Mouse (Mus musculus) heart, postnatal 0 days (tissue): ENCODE results near the gene Shpk. TPM values are rescaled to one million over a fixed set of nuclear protein-coding genes. Genes with fewer than 3 reads are reported as not detected.

Experiments
- ATAC-seq: fragments of 200-750 bp; cut with Nextera tagmentation; 2 replicates; pipeline ENCODE4 v1.8.0; 2017; ENCODE audit warnings: low read depth, moderate number of reproducible peaks, moderate library complexity; ENCODE audit not compliant: insufficient read depth
- DNase-seq: peaks from one replicate; pipeline ENCODE4 v3.0.0-alpha.2; 2016; ENCODE audit warnings: low spot score
- H3K27ac ChIP-seq: fragments of 300-500 bp; sonication (generic); 2 replicates; pipeline ENCODE4 v1.5.1; 2014; ENCODE audit warnings: low read depth, mild to moderate bottlenecking
- H3K27me3 ChIP-seq: fragments of 300-500 bp; sonication (generic); 2 replicates; pipeline ENCODE4 v1.6.1; 2014; ENCODE audit warnings: low read length, mixed read lengths; ENCODE audit not compliant: control insufficient read depth, insufficient read depth
- H3K36me3 ChIP-seq: fragments of 300-500 bp; sonication (generic); replicated peaks from 2 replicates; pipeline ENCODE4 v1.6.1; 2014; ENCODE audit warnings: low read length, mixed read lengths; ENCODE audit not compliant: control insufficient read depth, insufficient read depth
- H3K4me1 ChIP-seq: fragments of 300-500 bp; sonication (generic); 2 replicates; pipeline ENCODE4 v1.6.1; 2014; ENCODE audit warnings: antibody characterized with exemption; ENCODE audit not compliant: control insufficient read depth, insufficient read depth
- H3K4me2 ChIP-seq: fragments of 300-500 bp; sonication (generic); 2 replicates; pipeline ENCODE4 v1.6.1; 2014; ENCODE audit warnings: low read depth, mild to moderate bottlenecking, low read length, moderate library complexity
- H3K4me3 ChIP-seq: fragments of 300-500 bp; sonication (generic); 2 replicates; pipeline ENCODE4 v1.5.1; 2014; ENCODE audit warnings: low read depth, low read length
- H3K9ac ChIP-seq: fragments of 300-500 bp; sonication (generic); replicated peaks from 2 replicates; pipeline ENCODE4 v1.6.1; 2014; ENCODE audit warnings: low read depth, low read length, mixed read lengths
- H3K9me3 ChIP-seq: fragments of 300-500 bp; sonication (generic); replicated peaks from 2 replicates; pipeline ENCODE4 v1.6.1; 2016; ENCODE audit warnings: low read length; ENCODE audit not compliant: control insufficient read depth
- CTCF ChIP-seq: IDR thresholded peaks from 2 replicates; pipeline ENCODE4 v1.5.1; 2016; ENCODE audit warnings: antibody characterized with exemption, control low read depth, low read depth
- EP300 ChIP-seq: IDR thresholded peaks from 2 replicates; pipeline ENCODE4 v1.6.1; 2016; ENCODE audit warnings: antibody characterized with exemption, low read depth
- WGBS: fragments of 180-500 bp; shearing (Covaris S2); extraction: QIAGEN DNeasy Blood & Tissue Kit; methylation state at CpG from one replicate; pipeline ENCODE4 v1.1.7; 2014; 5-methylcytosine and 5-hydroxymethylcytosine counted together
- polyA plus RNA-seq: library from polyadenylated mRNA; unstranded; fragments of >200 nt; fragmentation: Nextera tagmentation; extraction: Ambion mirVana; gene quantifications from 2 replicates; pipeline ENCODE4 v1.2.1, GENCODE M21; 2015
- total RNA-seq: library from RNA; depleted of rRNA; stranded (reverse); fragments of >200 nt; gene quantifications from 2 replicates; pipeline ENCODE4 v1.2.3, GENCODE M21; 2014; ENCODE audit warnings: low replicate concordance

Gene Shpk
- total and polyA plus RNA-seq, 2 experiments from 2014 or later: 0.08 to 0.77 TPM

DNA sequence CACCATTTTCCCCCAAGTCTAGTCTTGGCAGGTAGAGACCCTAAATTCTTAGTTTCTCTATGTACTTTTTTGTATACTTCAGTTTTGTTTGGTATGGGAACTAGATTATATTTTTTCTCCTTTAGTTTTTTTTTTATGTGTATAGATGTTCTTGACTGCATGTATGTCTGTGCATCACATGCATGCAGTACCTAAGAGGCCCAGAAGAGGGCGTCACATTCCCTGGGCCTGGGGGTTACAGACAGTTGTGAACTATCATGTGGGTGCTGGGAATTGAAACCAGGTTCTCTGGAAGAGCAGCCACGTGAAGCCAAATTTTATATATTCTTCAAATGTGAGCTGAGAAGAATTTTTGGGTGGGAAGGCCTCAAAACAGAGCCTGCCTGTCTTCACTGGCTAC is 20.4 kb downstream of the Shpk start:
- Histone ChIP-seq H3K27ac (no peak overlapping the region), H3K36me3 (no peaks in the 10 kb centered on the region), H3K4me2 (no peak overlapping the region), H3K4me3 (no peak overlapping the region), H3K9ac (no peak overlapping the region), H3K4me1 (no peaks in the 10 kb centered on the region), H3K9me3 (no peaks in the 10 kb centered on the region), H3K27me3 (no peaks in the 10 kb centered on the region)
- DNase-seq: no peak
- WGBS: 57% methylated on average over 2 of the region's 2 CpGs
- TF ChIP-seq CTCF (peak; percentile 7; the same call in 1 of the 2 replicates), EP300 (no peak)
- ATAC-seq: no peak

DNA sequence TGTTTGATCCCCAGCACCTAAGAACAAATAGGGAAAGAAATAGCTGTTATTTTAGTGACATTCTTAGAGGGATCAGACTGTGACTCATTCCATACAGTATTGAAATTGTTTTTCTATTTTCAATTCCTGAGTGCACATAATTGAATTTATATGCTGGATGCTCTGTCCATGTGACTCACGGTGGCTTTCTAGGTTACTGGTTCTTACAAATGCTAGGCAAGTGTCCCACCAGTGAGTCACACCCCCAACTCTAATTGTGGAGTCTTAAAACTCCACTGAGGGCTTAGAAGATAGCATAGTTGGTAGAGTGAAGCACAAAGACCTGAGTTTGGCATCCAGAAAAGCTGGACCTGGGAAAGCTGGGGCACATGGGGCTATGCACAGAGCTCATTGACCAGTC is 21.4 kb downstream of the Shpk start:
- H3K27me3 ChIP-seq: no peaks in the 10 kb centered on the region
- H3K4me1 ChIP-seq: no peaks in the 10 kb centered on the region
- H3K4me3 ChIP-seq: no peak overlapping the region
- H3K27ac ChIP-seq: no peak overlapping the region
- DNase-seq (no peak), ATAC-seq (no peak)
- H3K9ac ChIP-seq: no peak overlapping the region
- WGBS: 76% methylated on average over 1 of the region's 1 CpGs
- TF ChIP-seq EP300: no peak
- TF ChIP-seq CTCF: no peak
- H3K4me2 ChIP-seq: no peak overlapping the region
- H3K9me3 ChIP-seq: no peaks in the 10 kb centered on the region
- no peaks in the 10 kb centered on the region for H3K36me3 ChIP-seq

DNA sequence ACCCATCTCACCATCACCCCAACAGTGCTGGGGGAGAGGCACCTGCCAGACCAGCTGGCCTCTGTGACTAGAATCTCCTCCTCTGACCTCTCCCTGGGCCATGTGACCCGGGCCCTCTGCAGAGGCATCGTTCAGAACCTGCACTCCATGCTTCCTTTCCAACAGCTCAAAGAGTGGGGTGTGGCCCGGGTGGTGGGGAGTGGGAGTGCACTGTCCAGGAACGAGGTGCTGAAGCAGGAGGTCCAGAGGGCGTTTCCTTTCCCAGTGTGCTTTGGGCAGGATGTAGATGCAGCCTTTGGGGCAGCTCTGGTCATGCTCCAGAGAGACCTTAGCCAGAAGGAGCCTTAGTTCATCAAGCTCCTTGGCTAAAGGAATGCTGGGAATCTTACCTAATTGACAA is 23.6 kb downstream of the Shpk start:
- Histone ChIP-seq H3K4me2 (no peak overlapping the region), H3K27me3 (no peaks in the 10 kb centered on the region), H3K27ac (no peak overlapping the region), H3K4me1 (no peaks in the 10 kb centered on the region), H3K9me3 (no peaks in the 10 kb centered on the region), H3K9ac (no peak overlapping the region), H3K36me3 (no peaks in the 10 kb centered on the region), H3K4me3 (no peak overlapping the region)
- TF ChIP-seq EP300 (no peak), CTCF (no peak)
- WGBS: 26% methylated on average over 5 of the region's 5 CpGs
- DNase-seq (no peak), ATAC-seq (no peak)

DNA sequence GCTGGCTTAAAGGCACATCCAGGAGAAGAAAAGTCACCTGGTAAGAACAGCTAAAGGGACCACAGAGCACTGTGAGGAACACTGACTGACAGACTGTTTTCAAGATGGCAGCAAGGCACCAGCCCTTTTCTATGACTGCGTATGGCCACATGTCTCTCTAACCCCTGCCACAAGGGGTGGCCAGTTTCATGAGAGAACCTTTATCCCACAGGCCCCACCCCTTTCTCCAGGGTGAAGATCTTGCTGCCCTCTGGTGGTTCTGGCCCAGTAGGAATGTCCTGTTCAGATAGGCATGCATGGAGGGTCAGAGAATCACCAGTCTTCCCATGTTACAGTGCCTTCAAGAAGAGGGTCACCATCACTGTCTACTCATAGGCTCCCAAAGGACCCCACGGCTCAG is 24.7 kb downstream of the Shpk start:
- WGBS: 72% methylated on average over 2 of the region's 2 CpGs
- no peaks in the 10 kb centered on the region for H3K9me3 ChIP-seq
- H3K4me3 ChIP-seq: no peak overlapping the region
- no peak overlapping the region for H3K4me2 ChIP-seq
- DNase-seq (no peak), ATAC-seq (peak; percentile 47; the same call in 1 of the 2 replicates)
- TF ChIP-seq EP300: no peak
- peak; percentile 49 for TF ChIP-seq CTCF
- H3K9ac ChIP-seq: no peak overlapping the region
- H3K27ac ChIP-seq: no peak overlapping the region
- no peaks in the 10 kb centered on the region for H3K36me3 ChIP-seq
- H3K27me3 ChIP-seq: no peaks in the 10 kb centered on the region
- H3K4me1 ChIP-seq: no peaks in the 10 kb centered on the region

DNA sequence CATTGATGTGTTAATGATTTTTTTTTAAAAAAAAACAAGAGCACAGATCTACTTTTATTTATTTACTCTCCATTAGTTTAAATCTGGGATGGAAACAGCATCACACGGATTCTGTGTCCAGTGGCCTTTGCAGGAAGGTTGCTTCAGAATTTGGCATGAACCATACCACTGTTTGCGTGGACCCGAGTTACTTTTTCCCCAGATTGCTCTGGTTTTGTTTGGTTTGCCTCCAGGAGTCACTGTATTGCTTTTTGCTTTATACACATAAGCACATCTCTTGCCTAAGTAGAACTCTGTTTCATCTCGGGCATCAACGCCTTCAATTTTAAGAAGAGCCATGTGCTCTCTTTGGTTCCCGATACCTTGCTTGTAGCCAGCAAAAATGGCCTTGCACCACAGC is 26.6 kb downstream of the Shpk start:
- no peak for DNase-seq
- no peak overlapping the region for H3K4me2 ChIP-seq
- no peaks in the 10 kb centered on the region for H3K9me3 ChIP-seq
- H3K27ac ChIP-seq: no peak overlapping the region
- ATAC-seq: no peak
- 80% methylated on average over 6 of the region's 6 CpGs for WGBS
- H3K9ac ChIP-seq: no peak overlapping the region
- TF ChIP-seq EP300 (no peak), CTCF (no peak)
- H3K4me1 ChIP-seq: no peaks in the 10 kb centered on the region
- H3K36me3 ChIP-seq: no peaks in the 10 kb centered on the region
- no peaks in the 10 kb centered on the region for H3K27me3 ChIP-seq
- H3K4me3 ChIP-seq: no peak overlapping the region

DNA sequence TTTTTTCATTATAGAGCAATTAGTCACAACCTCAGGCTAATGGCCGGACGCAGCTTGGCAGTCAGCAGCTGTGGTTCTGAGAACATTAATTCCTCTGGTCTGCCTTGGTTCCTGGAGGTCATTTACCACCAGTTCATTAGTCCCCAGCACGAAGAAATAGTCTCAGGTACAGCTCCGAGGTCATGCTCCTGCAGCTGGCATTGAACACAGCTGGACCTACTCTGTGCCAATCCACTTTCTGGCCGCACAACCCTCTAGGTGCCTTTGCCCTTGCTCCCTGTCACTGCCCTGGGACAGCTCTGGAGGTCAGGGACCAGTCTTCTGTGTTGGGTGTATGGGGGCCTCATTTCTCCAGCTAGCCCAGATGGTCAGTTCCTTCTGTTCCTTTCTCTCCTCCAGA is 29.6 kb downstream of the Shpk start:
- TF ChIP-seq EP300: no peak
- no peak for TF ChIP-seq CTCF
- Histone ChIP-seq H3K36me3 (no peaks in the 10 kb centered on the region), H3K9me3 (no peaks in the 10 kb centered on the region), H3K4me2 (no peak overlapping the region), H3K27ac (no peak overlapping the region), H3K4me3 (no peak overlapping the region), H3K4me1 (no peaks in the 10 kb centered on the region), H3K9ac (no peak overlapping the region), H3K27me3 (no peaks in the 10 kb centered on the region)
- DNase-seq: no peak
- 75% methylated on average over 5 of the region's 5 CpGs for WGBS
- ATAC-seq: no peak
